Mouse (Mus musculus): ENCODE results near the gene Gm17027. TPM values are rescaled to one million over a fixed set of nuclear protein-coding genes. Genes with fewer than 3 reads are reported as not detected.

Gene Gm17027
- not detected in 2 replicates for polyA plus RNA-seq (2012; rRNA removed)

GRCm38 (mm10) chr14:42162522-42162921 is at the start of gene Gm17027:
TSS of gene Gm17027 (minus strand) at chr14:42162622.

GRCm38 (mm10) chr14:42190691-42191090 is 28.3 kb upstream of the Gm17027 start, which contains the start of gene Gm3573:
TSS of gene Gm3573 (minus strand) at chr14:42190791.

DNA sequence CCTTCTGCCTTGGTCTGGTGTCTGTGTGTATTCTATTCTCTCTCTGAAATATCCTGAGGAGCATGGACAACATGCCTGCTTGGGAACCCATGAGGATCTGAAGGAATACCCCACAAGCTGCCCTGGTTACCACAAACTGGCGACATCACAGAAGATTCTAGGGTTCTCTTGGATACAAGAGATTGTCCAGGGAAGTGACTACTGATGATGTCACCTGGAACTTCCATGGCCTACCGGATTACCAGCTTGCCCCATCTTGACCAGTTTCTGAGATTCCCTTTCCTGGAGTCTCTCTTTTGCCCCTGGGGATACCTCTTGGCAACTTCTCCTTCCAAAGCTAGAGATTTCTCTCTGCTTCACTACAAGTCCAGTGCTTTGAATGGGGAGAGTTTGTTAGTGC is 45.2 kb downstream of the Gm17027 start, which contains the start of gene Gm7951:
Gene Gm7951, minus strand, starts transcription at position 101 of the 400 bp plus-strand sequence.

Other genes with a start within 250 kb of the Gm17027 start
- gene 1700049E17Rik1, start 237.7 kb downstream of the Gm17027 start, polyA plus RNA-seq (2012; rRNA removed), result not detected in 2 replicates
- gene 1700024B05Rik, start 218.6 kb downstream of the Gm17027 start, polyA plus RNA-seq (2012; rRNA removed), result not detected in 2 replicates
- not detected in 2 replicates for gene Gm6401, start 194.7 kb downstream of the Gm17027 start, polyA plus RNA-seq (2012; rRNA removed)
- gene Gm3543, start 179.3 kb downstream of the Gm17027 start, polyA plus RNA-seq (2012; rRNA removed), result not detected in 2 replicates
- gene Gm7951, start 45.3 kb downstream of the Gm17027 start, polyA plus RNA-seq (2012; rRNA removed), result not detected in 2 replicates
- gene Gm3573, start 28.2 kb upstream of the Gm17027 start, polyA plus RNA-seq (2012; rRNA removed), result not detected in 2 replicates
- gene Gm17026, start 97.4 kb upstream of the Gm17027 start, polyA plus RNA-seq (2012; rRNA removed), result not detected in 2 replicates
- gene Gm9611, start 134.7 kb upstream of the Gm17027 start, polyA plus RNA-seq (2012; rRNA removed), result not detected in 2 replicates
- not detected in 2 replicates for gene Gm7995, start 147.6 kb upstream of the Gm17027 start, polyA plus RNA-seq (2012; rRNA removed)

Data from liver, embryonic 14 days (tissue).